ENCODE assay signal across 12 mouse cellular contexts in the genomic region with DNA sequence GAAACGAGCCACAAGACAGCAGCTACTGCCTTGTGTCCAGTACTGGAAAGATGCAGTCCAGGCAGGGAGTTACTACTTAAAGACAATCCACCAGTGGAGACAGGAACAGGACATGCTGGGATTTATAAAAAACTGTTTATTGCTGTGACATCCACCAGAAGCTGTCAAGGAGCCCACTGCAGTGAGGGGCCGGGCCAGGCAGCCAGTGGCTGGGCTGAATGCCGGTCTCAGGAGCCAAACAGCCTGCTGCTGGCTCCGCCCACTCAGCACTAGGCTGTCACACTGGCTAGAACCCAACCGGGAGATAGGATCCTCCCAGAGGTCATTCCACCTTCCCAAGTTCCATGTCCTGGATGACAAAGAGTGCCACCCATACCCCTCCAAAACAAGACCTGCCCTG. TPM values are rescaled to one million over a fixed set of nuclear protein-coding genes. Genes with fewer than 3 reads are reported as not detected.
A peak's percentile ranks its signal among the peaks of the same experiment; 100 is the strongest.
DNase-seq lines count a peak whose midpoint lies in the region; ATAC-seq and TF ChIP-seq lines count a peak whose summit lies in the region.
"Had no signal": no experiment of that assay in that cellular context is flagged by ENCODE, and none has a peak within 500 bp of the region (broad histone marks: within the 10 kb centered on the region; RNA-seq: fewer than 3 reads in every experiment).

No protein-coding gene starts in this region.

- H3K27ac ChIP-seq in cerebellum, adult 2 months (ENCODE audit: insufficient read depth, low read length), result no peak overlapping the region
- no peak overlapping the region for H3K27ac ChIP-seq in kidney, embryonic 16.5 days (ENCODE audit: low read length)
- no peak overlapping the region for H3K27ac ChIP-seq in hindbrain, postnatal 0 days
- H3K27ac ChIP-seq: limb, embryonic 10.5 days had no signal

- H3K9me3 ChIP-seq in kidney, embryonic 16.5 days (ENCODE audit: low read length), result no peaks in the 10 kb centered on the region
- no peaks in the 10 kb centered on the region for H3K9me3 ChIP-seq in hindbrain, postnatal 0 days (ENCODE audit: low read length)
- H3K9me3 ChIP-seq: limb, embryonic 10.5 days had no signal

- H3K4me1 ChIP-seq in cerebellum, adult 2 months (ENCODE audit: control insufficient read depth, insufficient read depth, low read length), result peaks cover 11% of the 10 kb centered on the region
- peaks cover 32% of the 10 kb centered on the region for H3K4me1 ChIP-seq in kidney, embryonic 16.5 days (ENCODE audit: insufficient read depth, low read length)
- peaks cover 7% of the 10 kb centered on the region; the same call in 1 of the 2 replicates for H3K4me1 ChIP-seq in hindbrain, postnatal 0 days (ENCODE audit: insufficient read depth, low read length)

- peak; percentile 26 for DNase-seq in cerebellum, adult 9-10 months
- DNase-seq in cerebellum, adult 2 months, result no peak
- DNase-seq in kidney, adult 18-20 months, result peak; percentile 45
- DNase-seq in heart, postnatal 10 days, result peak; percentile 58 to 60
- peak; percentile 69 for DNase-seq in lung, postnatal 10 days
- no peak for DNase-seq in hindbrain, postnatal 0 days (ENCODE audit: low spot score)
- DNase-seq in T-cell, adult 2 months (ENCODE audit: low spot score), result no peak
- DNase-seq: B cell, adult 2 months; forebrain, postnatal 0 days had no signal

- ATAC-seq in kidney, embryonic 16.5 days (ENCODE audit: low FRiP score, low TSS enrichment), result no peak
- no peak for ATAC-seq in hindbrain, postnatal 0 days
- ATAC-seq: forebrain, postnatal 0 days had no signal

- H3K36me3 ChIP-seq in kidney, embryonic 16.5 days (ENCODE audit: insufficient read depth, low read length), result peaks cover 33% of the 10 kb centered on the region
- H3K36me3 ChIP-seq in hindbrain, postnatal 0 days (ENCODE audit: insufficient read depth, low read length), result peaks cover 22% of the 10 kb centered on the region

- H3K9ac ChIP-seq in kidney, embryonic 16.5 days (replicated peaks; ENCODE audit: low read length), result no peak overlapping the region
- no peak overlapping the region for H3K9ac ChIP-seq in hindbrain, postnatal 0 days (replicated peaks; ENCODE audit: low read length)
- H3K9ac ChIP-seq: forebrain, postnatal 0 days had no signal

- H3K4me3 ChIP-seq in cerebellum, adult 2 months (replicated peaks; ENCODE audit: insufficient read depth, low read depth, low read length), result no peak overlapping the region
- no peak overlapping the region for H3K4me3 ChIP-seq in kidney, embryonic 16.5 days (ENCODE audit: low read length)
- H3K4me3 ChIP-seq in hindbrain, postnatal 0 days (ENCODE audit: low read length), result no peak overlapping the region
- H3K4me3 ChIP-seq: limb, embryonic 10.5 days had no signal

- H3K4me2 ChIP-seq in kidney, embryonic 16.5 days (replicated peaks; ENCODE audit: low read depth, low read length), result no peak overlapping the region
- H3K4me2 ChIP-seq in hindbrain, postnatal 0 days (ENCODE audit: low read depth, low read length), result no peak overlapping the region

- no peaks in the 10 kb centered on the region for H3K27me3 ChIP-seq in cerebellum, adult 2 months (ENCODE audit: control insufficient read depth, insufficient read depth, low read length)
- no peaks in the 10 kb centered on the region for H3K27me3 ChIP-seq in kidney, embryonic 16.5 days (ENCODE audit: insufficient read depth, low read length)
- no peaks in the 10 kb centered on the region for H3K27me3 ChIP-seq in hindbrain, postnatal 0 days (ENCODE audit: insufficient read depth, low read length)

- intact Hi-C loops in heart, postnatal 10 days (cut with DNase I), result no loop called here

- TF ChIP-seq POLR2A in cerebellum, adult 2 months (IDR thresholded peaks at IDR 0.05; ENCODE audit: borderline replicate concordance, insufficient read depth, low read length), result no peak

- WGBS in cerebellum, adult 2 months, result 23% methylated on average over 5 of the region's 5 CpGs
- 35% methylated on average over 5 of the region's 5 CpGs for WGBS in kidney, embryonic 16.5 days
- 43% methylated on average over 5 of the region's 5 CpGs for WGBS in hindbrain, postnatal 0 days

- no peak for TF ChIP-seq CTCF in cerebellum, adult 2 months (IDR thresholded peaks at IDR 0.05; ENCODE audit: borderline replicate concordance, insufficient read depth, low read depth, low read length)
- no peak for TF ChIP-seq CTCF in hindbrain, postnatal 0 days (IDR thresholded peaks at IDR 0.05; ENCODE audit: low read depth)

RNA-seq across cellular contexts. Expression of a gene that starts 5.6 kb away (rescaled TPM):
- polyA plus RNA-seq in cerebellum, adult 2 months (2012; rRNA removed), result 45.8 and 49.7 TPM in 2 replicates
- polyA plus RNA-seq in kidney, embryonic 16.5 days (2015; fragmentation: Nextera tagmentation; extraction: Ambion mirVana), result 85.3 and 91.6 TPM in 2 replicates
- total RNA-seq in heart, postnatal 10 days (2021), result 10 to 100 TPM; 17.0 to 18.9 TPM
- total RNA-seq in hindbrain, postnatal 0 days (2014; rRNA removed), result 64.0 and 73.9 TPM in 2 replicates
- 73.2 and 73.9 TPM in 2 replicates for polyA plus RNA-seq in hindbrain, postnatal 0 days (2015; fragmentation: Nextera tagmentation; extraction: Ambion mirVana)

RNA-seq across cellular contexts. Expression of a gene that starts 9.6 kb away (rescaled TPM):
- 4.1 and 4.7 TPM in 2 replicates for polyA plus RNA-seq in cerebellum, adult 2 months (2012; rRNA removed)
- polyA plus RNA-seq in kidney, embryonic 16.5 days (2015; fragmentation: Nextera tagmentation; extraction: Ambion mirVana), result 3.9 and 5.5 TPM in 2 replicates
- under 1 TPM; 0.69 to 0.74 TPM for total RNA-seq in heart, postnatal 10 days (2021)
- total RNA-seq in hindbrain, postnatal 0 days (2014; rRNA removed), result 2.9 and 25.7 TPM in 2 replicates
- 16.3 and 17.3 TPM in 2 replicates for polyA plus RNA-seq in hindbrain, postnatal 0 days (2015; fragmentation: Nextera tagmentation; extraction: Ambion mirVana)
- total RNA-seq: granulocyte monocyte progenitor cell, adult 5-6 weeks had no signal

RNA-seq across cellular contexts. Expression of a gene that starts 29.3 kb away (rescaled TPM):
- polyA plus RNA-seq in cerebellum, adult 2 months (2012; rRNA removed), result 0.93 and 2.0 TPM in 2 replicates
- polyA plus RNA-seq in kidney, embryonic 16.5 days (2015; fragmentation: Nextera tagmentation; extraction: Ambion mirVana), result 11.1 and 11.4 TPM in 2 replicates
- 1 to 10 TPM; 1.8 to 2.1 TPM for total RNA-seq in heart, postnatal 10 days (2021)
- total RNA-seq in hindbrain, postnatal 0 days (2014; rRNA removed), result 11.6 and 17.7 TPM in 2 replicates
- 5.5 and 5.9 TPM in 2 replicates for polyA plus RNA-seq in hindbrain, postnatal 0 days (2015; fragmentation: Nextera tagmentation; extraction: Ambion mirVana)
- total RNA-seq: granulocyte monocyte progenitor cell, adult 5-6 weeks had no signal

RNA-seq across cellular contexts. Expression of a gene that starts 53.8 kb away (rescaled TPM):
- 175 TPM in 2 replicates for polyA plus RNA-seq in cerebellum, adult 2 months (2012; rRNA removed)
- polyA plus RNA-seq in kidney, embryonic 16.5 days (2015; fragmentation: Nextera tagmentation; extraction: Ambion mirVana), result 113 and 120 TPM in 2 replicates
- 10 to 100 TPM; 50.8 to 54.0 TPM for total RNA-seq in heart, postnatal 10 days (2021)
- total RNA-seq in hindbrain, postnatal 0 days (2014; rRNA removed), result 88.9 and 97.4 TPM in 2 replicates
- polyA plus RNA-seq in hindbrain, postnatal 0 days (2015; fragmentation: Nextera tagmentation; extraction: Ambion mirVana), result 187 and 188 TPM in 2 replicates

RNA-seq across cellular contexts. Expression of a gene that starts 59.8 kb away (rescaled TPM):
- 274 and 283 TPM in 2 replicates for polyA plus RNA-seq in cerebellum, adult 2 months (2012; rRNA removed)
- polyA plus RNA-seq in kidney, embryonic 16.5 days (2015; fragmentation: Nextera tagmentation; extraction: Ambion mirVana), result 31.5 and 32.2 TPM in 2 replicates
- 100 to 1,000 TPM; 214 to 239 TPM for total RNA-seq in heart, postnatal 10 days (2021)
- total RNA-seq in hindbrain, postnatal 0 days (2014; rRNA removed), result 106 and 109 TPM in 2 replicates
- 51.0 and 54.6 TPM in 2 replicates for polyA plus RNA-seq in hindbrain, postnatal 0 days (2015; fragmentation: Nextera tagmentation; extraction: Ambion mirVana)

Comparison
In these comparisons a context has a peak if more than half of its experiments do, and no peak if none do; other contexts are left out.
1. DNase-seq: peak in cerebellum, adult 9-10 months (single experiment), kidney, adult 18-20 months (single experiment), heart, postnatal 10 days (2 of 2) and lung, postnatal 10 days (single experiment); none in cerebellum, adult 2 months (0 of 2), hindbrain, postnatal 0 days (single experiment) and T-cell, adult 2 months (single experiment).